Mouse (Mus musculus): ENCODE measurements at regions not wholly inside any gene's neighbourhood (a gene's known extent, or its start where the extent isn't known, plus 50 kb on each side); places are given as distances from the start of the nearest gene placed in this dataset.

- TF ChIP-seq EP300 (IDR thresholded peaks at IDR 0.05; ENCODE audit: low read depth) (no peak), CTCF (IDR thresholded peaks at IDR 0.05; ENCODE audit: low read depth) (no peak)
Measured at GRCm38 (mm10) chr13:10725745-10726171, 365.1 kb upstream of the Chrm3 start.

Measured in liver, postnatal 0 days (tissue).